8 mouse cellular contexts compared by ENCODE assay signal in genomic region chr8:83609086-83609485, GRCm38 (mm10). TPM values are rescaled to one million over a fixed set of nuclear protein-coding genes. Genes with fewer than 3 reads are reported as not detected.
DNase-seq lines count a peak whose midpoint lies in the region; ATAC-seq and TF ChIP-seq lines count a peak whose summit lies in the region.

No protein-coding gene starts in this region.

- peak overlapping the region; percentile 84 for H3K9ac ChIP-seq in intestine, embryonic 14.5 days (ENCODE audit: low read length)
- peak overlapping the region; percentile 89 for H3K9ac ChIP-seq in neural tube, embryonic 13.5 days

- no peaks in the 10 kb centered on the region for H3K9me3 ChIP-seq in embryonic facial prominence, embryonic 10.5 days
- no peaks in the 10 kb centered on the region for H3K9me3 ChIP-seq in intestine, embryonic 14.5 days (ENCODE audit: control insufficient read depth, low read length)
- H3K9me3 ChIP-seq in neural tube, embryonic 13.5 days, result no peaks in the 10 kb centered on the region

- peak overlapping the region; percentile 97 for H3K4me2 ChIP-seq in intestine, embryonic 14.5 days (ENCODE audit: low read length)
- H3K4me2 ChIP-seq in neural tube, embryonic 13.5 days, result peak overlapping the region; percentile 90

- peak overlapping the region; percentile 82 for H3K4me3 ChIP-seq in left cerebral cortex, adult 2 months
- peak overlapping the region; percentile 86 for H3K4me3 ChIP-seq in embryonic facial prominence, embryonic 10.5 days
- H3K4me3 ChIP-seq in intestine, embryonic 14.5 days (ENCODE audit: low read depth, low read length), result peak overlapping the region; percentile 79
- H3K4me3 ChIP-seq in neural tube, embryonic 13.5 days, result peak overlapping the region; percentile 79

- H3K27ac ChIP-seq in left cerebral cortex, adult 2 months, result peak overlapping the region; percentile 98
- peak overlapping the region; percentile 96 for H3K27ac ChIP-seq in embryonic facial prominence, embryonic 10.5 days (replicated peaks)
- H3K27ac ChIP-seq in intestine, embryonic 14.5 days (ENCODE audit: low read depth), result peak overlapping the region; percentile 96
- H3K27ac ChIP-seq in neural tube, embryonic 13.5 days (replicated peaks), result peak overlapping the region; percentile 97

- H3K4me1 ChIP-seq in embryonic facial prominence, embryonic 10.5 days, result peaks cover 20% of the 10 kb centered on the region
- H3K4me1 ChIP-seq in intestine, embryonic 14.5 days (replicated peaks; ENCODE audit: control insufficient read depth, insufficient read depth, low read length), result peaks cover 11% of the 10 kb centered on the region
- H3K4me1 ChIP-seq in neural tube, embryonic 13.5 days (replicated peaks), result peaks cover 31% of the 10 kb centered on the region

- no peak for ATAC-seq in intestine, embryonic 14.5 days (replicated peaks; ENCODE audit: low FRiP score, low TSS enrichment, low read depth)
- ATAC-seq in neural tube, embryonic 13.5 days (ENCODE audit: low read depth), result no peak

- H3K36me3 ChIP-seq in embryonic facial prominence, embryonic 10.5 days (replicated peaks), result peaks cover 48% of the 10 kb centered on the region
- peaks cover 43% of the 10 kb centered on the region for H3K36me3 ChIP-seq in intestine, embryonic 14.5 days (ENCODE audit: control insufficient read depth, insufficient read depth, low read length)
- H3K36me3 ChIP-seq in neural tube, embryonic 13.5 days, result peaks cover 42% of the 10 kb centered on the region

- intact Hi-C loops in left cerebral cortex, adult 2 months (cut with DNase I), result loop anchor here (2.0 to 5.0 kb wide), 2 partner anchors 44 to 288 kb away; partner anchors contain the start of gene Gipc1
- intact Hi-C loops in left cerebral cortex, postnatal 36 days (cut with DNase I), result loop anchor here (2.0 to 10.0 kb wide), 2 partner anchors 44 to 164 kb away; partner anchors contain the start of gene Gipc1

- WGBS in embryonic facial prominence, embryonic 10.5 days, result 35% methylated on average over 9 of the region's 9 CpGs
- WGBS in intestine, embryonic 14.5 days, result 31% methylated on average over 9 of the region's 9 CpGs
- 37% methylated on average over 9 of the region's 9 CpGs for WGBS in neural tube, embryonic 13.5 days

- DNase-seq in left cerebral cortex, adult 2 months (ENCODE audit: extremely low spot score in 1 of 2, low spot score in 2 of 2), result no peak
- no peak for DNase-seq in left cerebral cortex, postnatal 36 days (ENCODE audit: low spot score in 2 of 2)
- no peak for DNase-seq in embryonic facial prominence, embryonic 10.5 days (ENCODE audit: low spot score)
- no peak for DNase-seq in intestine, embryonic 14.5 days (ENCODE audit: low spot score)
- DNase-seq in adrenal gland, postnatal 4 days (ENCODE audit: low spot score in 2 of 2), result no peak
- DNase-seq in embryo, embryonic 9.5 days (ENCODE audit: extremely low spot score), result no peak
- DNase-seq in left cerebral cortex, adult 9 months (ENCODE audit: low spot score in 2 of 2), result no peak

- H3K27me3 ChIP-seq in embryonic facial prominence, embryonic 10.5 days (replicated peaks; ENCODE audit: low read depth, poor library complexity, severe bottlenecking), result no peaks in the 10 kb centered on the region
- no peaks in the 10 kb centered on the region for H3K27me3 ChIP-seq in intestine, embryonic 14.5 days (replicated peaks; ENCODE audit: control insufficient read depth, insufficient read depth, low read length)
- H3K27me3 ChIP-seq in neural tube, embryonic 13.5 days, result no peaks in the 10 kb centered on the region

- no peak for TF ChIP-seq CTCF in left cerebral cortex, adult 2 months (IDR thresholded peaks at IDR 0.05)

RNA-seq across cellular contexts. Expression of gene Dnajb1, which starts 1.1 kb away (rescaled TPM):
- total RNA-seq in left cerebral cortex, adult 2 months (2021), result 10 to 100 TPM; 50.1 to 71.0 TPM
- total RNA-seq in left cerebral cortex, postnatal 36 days (2021), result 10 to 100 TPM; 49.4 to 54.2 TPM
- polyA plus RNA-seq in embryonic facial prominence, embryonic 10.5 days (2016; fragmentation: Nextera tagmentation; extraction: Ambion mirVana), result 78.3 and 84.7 TPM in 2 replicates
- polyA plus RNA-seq in intestine, embryonic 14.5 days (2014; fragmentation: Nextera tagmentation; extraction: Ambion mirVana), result 46.5 and 48.7 TPM in 2 replicates
- 54.3 and 54.4 TPM in 2 replicates for polyA plus RNA-seq in neural tube, embryonic 13.5 days (2015; fragmentation: Nextera tagmentation; extraction: Ambion mirVana)
- 10 to 100 TPM; 29.4 to 29.9 TPM for total RNA-seq in adrenal gland, postnatal 4 days (2021)

RNA-seq across cellular contexts. Expression of gene Tecr, which starts 1.3 kb away (rescaled TPM):
- total RNA-seq in left cerebral cortex, adult 2 months (2021), result 100 to 1,000 TPM; 572 to 605 TPM
- 100 to 1,000 TPM; 564 to 620 TPM for total RNA-seq in left cerebral cortex, postnatal 36 days (2021)
- polyA plus RNA-seq in embryonic facial prominence, embryonic 10.5 days (2016; fragmentation: Nextera tagmentation; extraction: Ambion mirVana), result 667 and 713 TPM in 2 replicates
- 660 and 684 TPM in 2 replicates for polyA plus RNA-seq in intestine, embryonic 14.5 days (2014; fragmentation: Nextera tagmentation; extraction: Ambion mirVana)
- polyA plus RNA-seq in neural tube, embryonic 13.5 days (2015; fragmentation: Nextera tagmentation; extraction: Ambion mirVana), result 1,063 and 1,130 TPM in 2 replicates
- 100 to 1,000 TPM; 369 to 378 TPM for total RNA-seq in adrenal gland, postnatal 4 days (2021)

RNA-seq across cellular contexts. Expression of gene Ndufb7, which starts 42.6 kb away (rescaled TPM):
- total RNA-seq in left cerebral cortex, adult 2 months (2021), result 100 to 1,000 TPM; 144 to 147 TPM
- 100 to 1,000 TPM; 134 to 156 TPM for total RNA-seq in left cerebral cortex, postnatal 36 days (2021)
- polyA plus RNA-seq in embryonic facial prominence, embryonic 10.5 days (2016; fragmentation: Nextera tagmentation; extraction: Ambion mirVana), result 320 and 348 TPM in 2 replicates
- polyA plus RNA-seq in intestine, embryonic 14.5 days (2014; fragmentation: Nextera tagmentation; extraction: Ambion mirVana), result 364 and 372 TPM in 2 replicates
- polyA plus RNA-seq in neural tube, embryonic 13.5 days (2015; fragmentation: Nextera tagmentation; extraction: Ambion mirVana), result 354 and 397 TPM in 2 replicates
- total RNA-seq in adrenal gland, postnatal 4 days (2021), result 100 to 1,000 TPM; 215 to 223 TPM

RNA-seq across cellular contexts. Expression of gene Gipc1, which starts 43.4 kb away (rescaled TPM):
- 10 to 100 TPM; 84.6 to 88.2 TPM for total RNA-seq in left cerebral cortex, adult 2 months (2021)
- total RNA-seq in left cerebral cortex, postnatal 36 days (2021), result 100 to 1,000 TPM in 1 of 2 experiments, 10 to 100 TPM in 1; 89.8 to 105 TPM
- 208 and 209 TPM in 2 replicates for polyA plus RNA-seq in embryonic facial prominence, embryonic 10.5 days (2016; fragmentation: Nextera tagmentation; extraction: Ambion mirVana)
- 158 and 160 TPM in 2 replicates for polyA plus RNA-seq in intestine, embryonic 14.5 days (2014; fragmentation: Nextera tagmentation; extraction: Ambion mirVana)
- polyA plus RNA-seq in neural tube, embryonic 13.5 days (2015; fragmentation: Nextera tagmentation; extraction: Ambion mirVana), result 149 and 151 TPM in 2 replicates
- 10 to 100 TPM; 59.2 to 72.0 TPM for total RNA-seq in adrenal gland, postnatal 4 days (2021)

RNA-seq across cellular contexts. Expression of gene Ptger1, which starts 57.4 kb away (rescaled TPM):
- total RNA-seq in left cerebral cortex, adult 2 months (2021), result 1 to 10 TPM in 1 of 2 experiments, under 1 TPM in 1; 0.95 to 2.2 TPM
- total RNA-seq in left cerebral cortex, postnatal 36 days (2021), result 1 to 10 TPM; 1.1 to 1.2 TPM
- 0.36 and 0.41 TPM in 2 replicates for polyA plus RNA-seq in embryonic facial prominence, embryonic 10.5 days (2016; fragmentation: Nextera tagmentation; extraction: Ambion mirVana)
- 1.3 and 2.0 TPM in 2 replicates for polyA plus RNA-seq in intestine, embryonic 14.5 days (2014; fragmentation: Nextera tagmentation; extraction: Ambion mirVana)
- polyA plus RNA-seq in neural tube, embryonic 13.5 days (2015; fragmentation: Nextera tagmentation; extraction: Ambion mirVana), result 0.46 and 0.50 TPM in 2 replicates
- total RNA-seq in adrenal gland, postnatal 4 days (2021), result 1 to 10 TPM; 2.4 to 5.1 TPM
